Mouse (Mus musculus) lung, postnatal 25 days (tissue): ENCODE data around the gene Camk1.
A peak's percentile ranks its signal among the peaks of the same experiment; 100 is the strongest.

Experiments
- DNase-seq: peaks from one replicate; pipeline ENCODE4 v3.0.0; 2022; ENCODE audit warnings: low spot score

The Camk1 gene

DNA sequence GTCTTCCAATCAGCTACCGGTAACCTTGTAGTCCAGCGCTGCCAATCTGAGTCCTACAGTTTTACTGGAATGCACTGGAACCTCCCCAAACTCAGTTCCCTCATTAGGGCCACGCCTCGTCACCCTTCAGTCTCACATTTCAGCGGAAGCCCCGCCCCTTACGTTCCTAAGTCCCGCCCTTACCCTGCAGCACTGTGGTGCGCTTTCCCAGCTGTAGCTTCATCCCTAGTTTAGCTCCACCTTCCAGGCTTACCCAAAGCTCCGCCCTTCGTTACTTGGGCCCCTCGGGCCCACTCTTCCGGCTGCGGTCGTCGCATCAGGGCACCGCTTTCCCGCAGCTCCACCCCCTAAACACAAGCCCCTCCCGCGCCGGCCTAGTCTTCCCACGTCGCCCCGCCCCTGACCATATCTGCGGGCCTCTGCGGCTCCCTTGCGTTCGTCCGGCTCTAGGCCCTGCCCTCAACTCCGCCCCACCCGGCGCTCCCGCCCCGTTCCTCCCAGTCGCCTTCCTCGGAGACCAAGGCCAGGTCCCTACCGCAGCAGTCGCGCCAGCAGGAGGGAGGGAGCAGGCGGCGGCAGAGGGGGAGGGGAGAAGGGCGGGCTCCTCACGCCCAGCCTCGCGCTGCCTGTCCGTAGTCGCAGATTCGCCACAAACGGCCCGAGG, 37.3 kb downstream of the Camk1 start:
- DNase-seq = peak; percentile 100

DNA sequence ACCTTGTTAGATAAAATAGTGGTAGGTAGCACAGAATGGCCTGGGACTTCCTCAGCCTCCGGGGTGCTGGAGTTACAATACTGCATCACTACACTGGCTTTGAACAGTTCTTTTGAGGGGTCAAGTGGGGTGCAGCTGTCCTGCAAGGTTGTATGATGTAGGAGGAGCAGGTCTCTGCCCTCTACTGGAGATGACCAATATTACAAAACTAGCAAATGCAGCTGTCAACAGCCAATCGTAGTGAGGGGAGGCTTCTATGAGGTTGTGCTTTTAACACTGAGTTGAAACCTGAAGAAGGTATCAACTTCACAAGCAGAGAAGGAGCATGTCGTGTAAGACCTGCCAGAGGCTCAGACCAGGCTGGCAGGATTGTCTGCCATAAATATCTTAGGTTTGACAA, 41.5 kb downstream of the Camk1 start:
- DNase-seq = peak; percentile 47

DNA sequence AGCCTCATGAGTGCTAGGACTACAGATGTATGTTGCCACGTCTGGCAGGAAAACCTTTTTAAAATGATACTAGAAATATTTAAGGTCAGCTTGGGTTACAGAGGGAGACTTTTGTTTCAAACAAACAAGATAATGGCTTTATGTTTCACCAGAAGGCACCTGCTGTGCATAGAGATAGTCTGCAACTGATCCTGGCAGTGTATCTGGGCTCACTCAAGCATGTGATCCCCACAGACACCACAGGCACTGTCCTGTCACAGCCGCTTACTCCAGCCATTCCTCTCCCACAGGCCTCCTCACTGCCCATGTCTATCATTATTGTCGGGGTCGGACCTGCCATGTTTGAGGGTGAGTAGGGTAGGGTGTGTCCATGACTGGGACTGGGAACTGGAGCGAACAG, 42.4 kb downstream of the Camk1 start:
- DNase-seq = no peak

DNA sequence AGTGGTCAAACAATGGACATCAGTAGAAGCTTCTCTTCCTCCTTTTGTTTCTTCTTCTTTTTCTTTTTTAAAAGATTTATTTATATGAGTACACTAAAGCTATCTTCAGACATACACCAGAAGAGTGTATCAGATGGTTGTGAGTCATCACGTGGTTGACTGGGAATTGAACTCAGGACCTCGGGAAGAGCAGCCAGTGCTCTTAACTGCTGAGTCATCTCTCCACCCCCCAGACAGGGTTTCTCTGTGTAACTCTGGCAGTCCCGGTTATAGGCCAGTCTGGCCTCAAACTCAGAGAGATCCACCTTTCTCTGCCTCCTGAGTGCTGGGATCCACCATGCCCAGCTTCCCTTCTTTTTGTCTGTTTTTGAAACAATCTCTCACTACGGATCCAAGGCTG, 47.1 kb downstream of the Camk1 start:
- DNase-seq = no peak

DNA sequence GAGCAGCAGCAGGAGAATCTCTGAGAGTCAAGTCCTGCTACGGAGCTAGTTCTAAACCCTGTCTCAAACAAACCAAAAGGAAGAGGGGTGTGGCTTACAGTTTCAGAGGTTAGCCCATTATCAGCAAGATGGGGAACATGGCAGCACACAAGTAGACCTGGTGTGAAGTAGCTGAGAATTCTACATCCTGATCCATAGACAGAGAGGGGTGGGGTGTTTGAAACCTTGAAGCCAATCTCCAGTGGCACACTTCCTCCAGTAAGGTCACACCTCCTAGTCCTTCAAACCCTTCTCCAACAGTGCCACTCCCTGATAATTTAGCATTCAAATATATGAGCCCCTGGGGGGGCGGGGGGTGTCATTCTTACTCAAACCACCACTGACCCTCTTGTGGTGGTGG, 47.7 kb downstream of the Camk1 start:
- DNase-seq = no peak

DNA sequence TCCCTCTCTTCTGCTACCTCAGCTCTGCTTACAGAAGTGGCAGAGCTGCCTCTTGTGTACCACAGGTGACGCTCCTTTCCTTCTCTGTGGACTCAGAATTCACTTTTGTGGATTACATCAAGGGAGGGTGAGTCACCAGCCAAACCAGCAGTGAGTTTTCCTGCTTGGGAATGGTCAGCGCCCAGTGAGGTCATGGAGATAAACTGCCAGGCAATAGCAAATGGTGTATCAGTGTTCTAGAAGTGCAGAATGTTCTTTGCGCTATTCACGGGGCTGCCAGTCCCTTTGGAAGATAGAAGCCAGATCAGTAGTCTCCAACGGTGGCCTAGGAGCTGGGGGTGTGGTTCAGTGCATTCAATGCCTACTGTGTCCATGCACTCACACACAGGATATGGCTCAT, 50.8 kb downstream of the Camk1 start:
- no peak for DNase-seq

DNA sequence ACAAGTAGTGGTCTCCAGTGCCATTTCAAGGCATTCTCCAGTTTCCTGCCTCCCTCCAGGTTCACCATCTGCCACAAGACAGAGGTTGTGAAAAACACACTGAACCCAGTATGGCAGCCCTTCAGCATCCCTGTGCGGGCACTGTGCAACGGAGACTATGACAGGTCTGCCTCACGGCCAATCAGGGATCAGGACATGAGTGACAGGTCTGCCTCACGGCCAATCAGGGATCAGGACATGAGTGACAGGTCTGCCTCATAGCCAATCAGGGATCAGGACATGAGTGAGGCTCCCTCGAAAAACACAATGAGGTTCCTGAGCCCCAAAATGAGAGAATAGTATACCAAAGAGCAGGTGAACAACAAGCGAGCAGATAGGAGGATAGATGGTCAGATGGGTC, 53.4 kb downstream of the Camk1 start:
- DNase-seq = no peak

DNA sequence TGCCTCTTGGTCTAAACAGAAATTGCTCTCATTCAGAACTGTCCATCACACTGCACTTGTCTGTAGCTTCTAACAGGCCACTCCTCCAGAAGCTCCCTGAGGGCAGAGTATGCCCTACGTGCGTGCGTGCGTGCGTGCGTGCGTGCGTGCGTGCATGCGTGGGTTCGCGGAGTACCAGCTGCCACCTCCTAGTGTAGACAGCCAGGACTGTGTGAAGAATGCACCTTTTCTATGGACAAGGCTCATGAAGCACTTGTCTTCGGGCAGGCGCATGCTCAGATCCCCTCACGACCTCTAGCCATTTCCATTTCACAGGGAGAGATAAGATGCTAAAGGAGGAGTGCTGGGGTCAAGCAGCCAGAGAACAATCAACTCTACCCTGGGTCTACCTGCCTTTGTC, 54.4 kb downstream of the Camk1 start:
- no peak for DNase-seq

DNA sequence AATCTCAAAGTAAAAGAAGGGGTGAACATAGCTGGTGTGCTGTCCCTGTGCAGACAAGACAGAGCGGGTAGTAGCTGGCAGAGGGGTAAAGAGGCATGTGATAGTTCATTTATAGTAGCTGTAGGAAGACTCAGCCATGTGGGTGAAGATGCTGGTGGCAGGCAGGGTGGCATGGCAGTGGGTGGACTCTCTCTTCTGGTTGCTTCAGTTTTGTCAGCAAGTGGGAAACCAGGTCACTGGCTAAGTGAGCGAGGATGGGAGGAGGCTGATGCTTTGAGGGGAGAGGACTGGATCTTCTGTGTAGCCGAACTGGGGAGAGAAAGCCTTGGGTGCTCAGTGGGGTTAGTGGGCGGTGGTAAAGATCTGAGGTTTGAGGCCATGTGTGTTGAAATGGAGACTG, 56.5 kb downstream of the Camk1 start:
- no peak for DNase-seq

DNA sequence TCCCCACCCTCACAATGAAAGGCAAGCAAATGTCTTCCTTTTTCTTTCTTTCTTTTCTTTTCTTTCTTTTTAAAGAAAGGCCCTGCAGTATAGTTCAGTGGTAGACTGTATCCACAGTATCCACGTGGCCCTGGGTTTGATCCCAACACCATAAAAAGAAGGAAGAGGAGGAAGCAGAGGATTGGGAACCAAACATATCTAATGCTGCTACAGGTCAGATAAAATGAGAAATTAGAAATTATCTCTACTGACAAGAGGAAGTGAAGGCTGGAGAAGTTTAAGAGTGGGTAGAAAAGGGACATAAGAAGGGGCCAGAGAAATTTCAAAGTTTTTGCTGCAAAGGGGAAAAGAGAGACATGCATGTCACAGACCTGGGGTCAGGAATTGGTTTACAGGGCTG, 57.5 kb downstream of the Camk1 start:
- DNase-seq = no peak

DNA sequence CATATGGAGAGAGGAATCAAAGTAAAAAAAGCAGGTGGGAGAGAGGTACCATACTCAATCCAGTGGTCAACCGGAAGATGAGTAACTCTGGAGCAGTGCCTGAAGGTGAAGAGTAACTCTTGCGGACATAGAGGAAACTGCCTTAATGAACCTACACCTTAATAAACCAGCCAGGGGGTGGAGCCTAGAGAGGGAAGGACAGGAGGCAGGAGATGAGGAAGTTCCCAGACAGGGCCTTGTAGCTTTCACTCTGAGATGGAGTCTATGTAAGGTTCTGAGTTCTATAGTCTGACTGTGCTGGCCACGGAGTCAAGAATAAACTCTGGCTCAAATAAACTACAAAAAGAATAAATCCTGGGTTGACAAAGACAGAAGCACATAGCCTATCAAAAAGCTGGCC, 58.9 kb downstream of the Camk1 start:
- no peak for DNase-seq
